Mouse (Mus musculus): ENCODE results near the gene Smap2.

- TF ChIP-seq CTCF (IDR thresholded peaks at IDR 0.05; ENCODE audit: borderline replicate concordance, insufficient read depth, low read length) (no peak), POLR2A (IDR thresholded peaks at IDR 0.05; ENCODE audit: low read depth, low read length) (no peak)
These were observed 25.4 kb upstream of the Smap2 start for GRCm38 (mm10) chr4:121042472-121042871.

Measured in embryonic fibroblast, embryonic 13.5 days (primary cell).